Mouse (Mus musculus) heart, embryonic 11.5 days (tissue): ENCODE measurements at regions not wholly inside any gene's neighbourhood (a gene's known extent, or its start where the extent isn't known, plus 50 kb on each side); places are given as distances from the start of the nearest gene placed in this dataset.

Source experiments
- ATAC-seq: fragments of 200-750 bp; cut with Nextera tagmentation; replicated peaks from 2 replicates; pipeline ENCODE4 v1.8.0; 2017; ENCODE audit warnings: moderate library complexity; ENCODE audit not compliant: insufficient number of reproducible peaks, low FRiP score, low TSS enrichment
- H3K27ac ChIP-seq: fragments of 300-500 bp; sonication (generic); 2 replicates; pipeline ENCODE4 v1.5.1; 2014; ENCODE audit warnings: mild to moderate bottlenecking, low read depth, low read length
- H3K27me3 ChIP-seq: fragments of 300-500 bp; sonication (generic); 2 replicates; pipeline ENCODE4 v1.6.1; 2014; ENCODE audit warnings: mild to moderate bottlenecking, low read length, mixed read lengths; ENCODE audit not compliant: control insufficient read depth, insufficient read depth
- H3K36me3 ChIP-seq: fragments of 300-500 bp; sonication (generic); 2 replicates; pipeline ENCODE4 v1.6.1; 2014; ENCODE audit warnings: mild to moderate bottlenecking, low read length, moderate library complexity, mixed read lengths; ENCODE audit not compliant: control insufficient read depth, insufficient read depth
- H3K4me1 ChIP-seq: fragments of 300-500 bp; sonication (generic); 2 replicates; pipeline ENCODE4 v1.6.1; 2014; ENCODE audit warnings: low read length; ENCODE audit not compliant: control insufficient read depth, insufficient read depth
- H3K4me2 ChIP-seq: fragments of 300-500 bp; sonication (generic); 2 replicates; pipeline ENCODE4 v1.6.1; 2014; ENCODE audit warnings: mild to moderate bottlenecking, moderate library complexity
- H3K4me3 ChIP-seq: fragments of 300-500 bp; sonication (generic); 2 replicates; pipeline ENCODE4 v1.5.1; 2014; ENCODE audit warnings: low read depth, low read length
- H3K9ac ChIP-seq: fragments of 300-500 bp; sonication (generic); 2 replicates; pipeline ENCODE4 v1.6.1; 2014; ENCODE audit warnings: mild to moderate bottlenecking, low read depth, low read length, moderate library complexity
- H3K9me3 ChIP-seq: fragments of 300-500 bp; sonication (generic); replicated peaks from 2 replicates; pipeline ENCODE4 v1.6.1; 2016; ENCODE audit warnings: low read length; ENCODE audit not compliant: control insufficient read depth
- WGBS: fragments of 180-500 bp; shearing (Covaris S2); extraction: QIAGEN DNeasy Blood & Tissue Kit; methylation state at CpG from one replicate; pipeline ENCODE4 v1.1.7; 2014; ENCODE audit not compliant: insufficient replicate concordance; 5-methylcytosine and 5-hydroxymethylcytosine counted together

DNA sequence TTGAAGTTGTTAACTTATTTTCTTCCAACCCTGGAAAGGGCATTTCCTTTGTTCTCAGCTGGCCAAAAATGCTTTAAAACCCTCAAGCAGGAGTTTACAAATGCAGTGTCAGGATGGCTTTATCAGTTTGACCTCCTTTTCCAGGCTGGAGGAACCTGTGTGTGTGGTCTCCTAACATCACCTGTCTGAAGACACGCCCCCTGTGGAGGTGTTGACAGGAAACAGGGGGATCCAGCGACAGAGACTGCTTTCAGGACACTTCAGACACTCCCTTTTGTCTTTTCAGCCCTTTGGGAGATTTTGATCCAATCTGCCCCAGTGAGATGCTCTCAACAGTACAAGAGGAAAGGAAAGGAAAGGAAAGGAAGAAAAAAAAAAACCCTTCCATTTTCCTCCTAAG, 202.5 kb upstream of the Jade1 start:
- 16% methylated on average over 2 of the region's 2 CpGs for WGBS
- H3K4me3 ChIP-seq, result no peak overlapping the region
- no peaks in the 10 kb centered on the region for H3K36me3 ChIP-seq
- H3K27ac ChIP-seq, result no peak overlapping the region
- no peak overlapping the region for H3K4me2 ChIP-seq
- no peaks in the 10 kb centered on the region for H3K9me3 ChIP-seq
- no peaks in the 10 kb centered on the region; the same call in 1 of the 2 replicates for H3K4me1 ChIP-seq
- H3K27me3 ChIP-seq, result no peaks in the 10 kb centered on the region
- no peak for ATAC-seq
- H3K9ac ChIP-seq, result no peak overlapping the region

DNA sequence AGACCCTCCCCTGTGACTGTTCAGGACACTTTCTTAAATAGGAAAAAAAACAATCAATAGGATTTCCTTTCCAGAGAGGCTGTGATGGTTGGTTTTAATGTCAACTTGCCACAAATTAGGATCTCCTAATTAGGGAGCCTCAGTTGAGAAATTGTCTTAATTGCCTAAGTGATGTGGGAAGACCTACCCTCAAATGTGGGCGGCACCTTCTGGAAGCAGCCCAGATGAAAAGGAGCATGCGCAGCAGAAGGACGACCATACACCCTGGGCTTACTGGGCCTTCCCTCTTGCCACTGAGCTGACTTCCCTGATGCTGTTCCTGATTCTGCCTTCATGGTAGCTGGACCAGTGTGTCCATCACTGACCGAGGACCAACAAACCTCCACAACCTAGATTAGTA, 203.7 kb upstream of the Jade1 start:
- Histone ChIP-seq H3K27ac (no peak overlapping the region), H3K9ac (no peak overlapping the region), H3K4me3 (no peak overlapping the region), H3K9me3 (no peaks in the 10 kb centered on the region), H3K27me3 (no peaks in the 10 kb centered on the region), H3K4me1 (no peaks in the 10 kb centered on the region; the same call in 1 of the 2 replicates), H3K36me3 (no peaks in the 10 kb centered on the region), H3K4me2 (no peak overlapping the region)
- no peak for ATAC-seq
- 81% methylated on average over 4 of the region's 4 CpGs for WGBS

DNA sequence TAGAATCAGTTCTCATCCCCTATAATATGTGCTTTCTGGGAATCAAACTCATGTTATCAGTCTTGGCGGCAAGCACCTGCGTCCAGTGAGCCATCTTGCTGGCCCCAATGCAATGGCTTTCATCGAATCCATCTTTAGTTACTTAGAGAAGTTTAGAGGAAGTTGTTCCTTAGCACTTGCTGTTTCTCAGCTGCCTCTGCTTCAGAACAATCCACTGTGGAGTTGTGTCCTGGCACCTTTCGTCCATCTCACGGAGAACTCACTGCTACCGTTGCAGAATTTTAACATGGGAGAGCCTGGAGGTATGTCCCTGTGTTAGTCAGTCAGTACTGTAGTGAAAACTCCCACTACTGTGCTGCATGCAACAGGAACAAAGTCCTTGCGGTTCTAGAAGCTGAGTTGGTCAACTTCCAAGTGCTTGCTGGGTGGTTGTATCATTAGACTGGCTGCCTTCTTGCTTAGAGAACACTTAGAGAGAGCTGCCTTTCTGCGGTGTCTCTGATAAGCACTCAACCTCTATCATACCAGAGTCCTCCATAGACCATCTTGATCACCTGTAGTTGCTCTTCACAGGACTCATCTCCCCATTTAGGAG, 204.3 kb upstream of the Jade1 start:
- Histone ChIP-seq H3K9me3 (no peaks in the 10 kb centered on the region), H3K27me3 (no peaks in the 10 kb centered on the region), H3K4me2 (no peak overlapping the region), H3K9ac (no peak overlapping the region), H3K27ac (no peak overlapping the region), H3K36me3 (no peaks in the 10 kb centered on the region), H3K4me1 (no peaks in the 10 kb centered on the region; the same call in 1 of the 2 replicates), H3K4me3 (no peak overlapping the region)
- ATAC-seq, result no peak
- 86% methylated on average over 8 of the region's 8 CpGs for WGBS

DNA sequence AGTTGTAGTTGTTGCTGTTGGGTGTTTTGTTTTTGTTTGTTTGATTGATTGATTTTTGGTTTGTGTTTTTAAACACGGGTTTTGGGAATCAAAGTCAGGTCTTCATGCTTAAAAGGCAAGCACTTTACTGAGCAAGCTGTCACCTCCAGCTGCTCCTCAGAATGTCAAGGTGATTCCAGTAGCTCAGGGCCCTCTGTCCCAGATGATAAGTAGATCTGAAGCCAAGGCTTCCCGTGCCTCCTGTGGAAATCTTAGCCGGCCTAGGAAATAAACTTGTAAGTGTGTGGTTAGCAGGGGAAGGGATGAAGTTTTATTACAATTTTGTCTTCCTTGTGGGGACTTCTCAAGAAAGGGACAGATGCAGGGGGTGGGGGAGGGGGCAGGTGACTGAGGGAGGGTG, 205.2 kb upstream of the Jade1 start:
- ATAC-seq, result no peak
- no peak overlapping the region for H3K27ac ChIP-seq
- H3K9me3 ChIP-seq, result no peaks in the 10 kb centered on the region
- no peaks in the 10 kb centered on the region for H3K27me3 ChIP-seq
- no peaks in the 10 kb centered on the region; the same call in 1 of the 2 replicates for H3K4me1 ChIP-seq
- WGBS, result 61% methylated on average over 3 of the region's 3 CpGs
- H3K4me3 ChIP-seq, result no peak overlapping the region
- no peak overlapping the region for H3K9ac ChIP-seq
- H3K36me3 ChIP-seq, result no peaks in the 10 kb centered on the region
- no peak overlapping the region for H3K4me2 ChIP-seq

DNA sequence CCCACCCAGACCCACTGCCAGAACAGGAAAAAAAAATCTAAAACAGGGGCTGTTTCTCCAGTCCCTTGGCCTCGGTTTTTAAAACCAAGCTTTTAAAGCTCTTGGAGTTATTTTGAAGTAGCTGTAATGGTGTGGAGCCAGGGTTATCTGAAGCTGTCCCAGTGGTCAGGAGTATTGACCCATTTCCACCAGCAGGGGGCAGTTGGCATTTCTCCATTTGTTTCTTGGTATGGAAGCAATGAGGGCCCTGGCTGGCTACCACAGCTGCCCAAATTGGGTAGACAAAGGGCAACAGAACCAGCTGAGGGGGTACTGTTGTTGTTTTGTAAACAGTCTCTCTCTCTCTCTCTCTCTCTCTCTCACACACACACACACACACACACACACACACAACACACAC, 206.7 kb upstream of the Jade1 start:
- 50% methylated on average over 1 of the region's 1 CpGs for WGBS
- Histone ChIP-seq H3K9me3 (no peaks in the 10 kb centered on the region), H3K9ac (no peak overlapping the region), H3K4me1 (no peaks in the 10 kb centered on the region; the same call in 1 of the 2 replicates), H3K27ac (no peak overlapping the region), H3K4me3 (no peak overlapping the region), H3K27me3 (no peaks in the 10 kb centered on the region), H3K4me2 (no peak overlapping the region), H3K36me3 (no peaks in the 10 kb centered on the region)
- ATAC-seq, result no peak

DNA sequence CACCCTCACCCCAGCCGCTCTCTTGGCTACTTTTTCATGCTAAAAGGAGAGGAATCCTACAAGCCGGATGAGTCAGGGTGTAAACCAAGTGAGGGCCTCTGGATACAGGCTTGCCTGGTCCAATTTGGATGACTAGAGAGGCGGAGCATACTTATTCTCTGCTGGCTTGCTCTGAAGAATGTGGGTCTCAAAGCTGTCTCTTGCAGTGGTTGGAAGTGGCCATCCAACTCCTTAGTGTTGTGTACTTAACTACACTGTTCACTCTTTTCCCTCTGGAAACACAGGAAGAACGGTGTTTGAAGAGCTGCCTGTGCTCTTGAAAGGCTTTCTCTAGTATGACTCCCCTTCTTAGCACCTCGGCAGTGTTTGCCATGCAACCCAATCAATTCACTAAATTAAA, 208.7 kb upstream of the Jade1 start:
- no peak overlapping the region for H3K4me3 ChIP-seq
- H3K4me1 ChIP-seq, result no peaks in the 10 kb centered on the region
- 67% methylated on average over 5 of the region's 5 CpGs for WGBS
- no peaks in the 10 kb centered on the region for H3K27me3 ChIP-seq
- no peak overlapping the region for H3K4me2 ChIP-seq
- H3K27ac ChIP-seq, result no peak overlapping the region
- ATAC-seq, result no peak
- no peaks in the 10 kb centered on the region for H3K9me3 ChIP-seq
- H3K9ac ChIP-seq, result no peak overlapping the region
- H3K36me3 ChIP-seq, result no peaks in the 10 kb centered on the region

DNA sequence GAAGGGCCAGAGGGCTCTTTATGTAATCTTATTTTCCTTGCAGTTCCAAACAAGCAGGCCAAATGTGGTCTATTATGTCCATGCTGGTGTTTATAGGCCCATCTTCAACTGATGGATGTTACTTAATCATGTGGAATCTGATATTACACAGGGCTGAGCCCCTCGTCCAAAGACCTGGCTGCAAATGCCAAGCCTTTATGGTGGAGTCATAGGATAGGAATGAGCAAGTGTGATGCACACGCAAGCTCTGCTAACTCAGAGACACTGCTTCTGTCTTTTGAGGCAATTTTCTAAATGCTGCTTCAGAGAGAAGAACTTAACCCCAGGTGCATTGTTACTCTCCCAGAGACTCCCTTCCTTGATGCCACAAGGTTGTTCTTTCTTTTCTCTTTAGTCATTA, 212.1 kb upstream of the Jade1 start:
- H3K27ac ChIP-seq, result no peak overlapping the region
- H3K4me1 ChIP-seq, result no peaks in the 10 kb centered on the region
- no peak overlapping the region for H3K4me3 ChIP-seq
- no peak for ATAC-seq
- no peaks in the 10 kb centered on the region for H3K27me3 ChIP-seq
- H3K9me3 ChIP-seq, result no peaks in the 10 kb centered on the region
- no peak overlapping the region for H3K9ac ChIP-seq
- H3K36me3 ChIP-seq, result no peaks in the 10 kb centered on the region
- 80% methylated on average over 2 of the region's 2 CpGs for WGBS
- no peak overlapping the region for H3K4me2 ChIP-seq

DNA sequence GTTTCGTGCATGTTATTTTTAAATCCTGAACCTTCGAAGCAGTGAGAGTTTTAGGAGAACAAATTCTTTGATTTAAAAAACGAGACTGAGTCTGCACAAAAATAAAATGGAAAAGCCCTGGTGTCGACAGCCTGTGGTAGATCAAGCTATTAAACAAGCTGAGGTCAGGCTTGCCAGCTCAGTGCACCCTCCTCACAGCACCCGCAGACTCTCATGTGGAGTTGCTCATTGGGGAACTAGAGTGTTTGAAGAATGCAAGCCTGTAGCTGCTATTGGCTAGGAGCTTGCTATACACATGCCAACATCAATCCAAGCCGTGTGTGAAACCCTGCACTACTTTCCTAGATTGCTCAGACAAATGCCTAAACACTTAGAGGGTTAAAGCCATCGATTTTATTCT, 223.1 kb upstream of the Jade1 start:
- Histone ChIP-seq H3K4me3 (no peak overlapping the region), H3K4me1 (no peaks in the 10 kb centered on the region), H3K27me3 (no peaks in the 10 kb centered on the region), H3K9me3 (0 out of 2 replicates have a peak, but pooled peaks cover 2% of the 10 kb centered on the region), H3K4me2 (no peak overlapping the region), H3K27ac (no peak overlapping the region), H3K36me3 (no peaks in the 10 kb centered on the region), H3K9ac (no peak overlapping the region)
- WGBS, result 61% methylated on average over 7 of the region's 7 CpGs
- no peak for ATAC-seq

DNA sequence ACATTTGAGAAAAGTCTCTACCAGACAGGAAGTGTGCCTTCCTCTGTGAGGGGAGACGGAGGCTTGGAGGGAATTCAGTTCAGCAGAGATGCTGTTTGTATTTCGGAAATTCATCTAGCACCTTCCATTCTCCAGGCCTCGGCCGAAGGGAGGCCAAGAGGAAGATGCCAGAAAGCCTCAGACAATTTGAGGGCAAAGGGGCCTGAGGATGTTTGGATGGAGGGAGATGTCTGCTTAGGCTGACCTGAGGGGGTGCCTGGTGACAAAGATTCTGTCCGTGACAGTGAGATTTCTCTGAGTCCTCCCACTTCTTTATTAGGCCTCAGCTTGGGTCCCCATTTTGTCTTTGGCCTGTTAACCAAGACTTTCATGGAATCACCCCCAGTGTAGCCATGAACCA, 225.2 kb upstream of the Jade1 start:
- 61% methylated on average over 5 of the region's 5 CpGs for WGBS
- ATAC-seq, result no peak

More for the DNA sequence above, 225.2 kb upstream of the Jade1 start:
- H3K9me3 ChIP-seq, result 0 out of 2 replicates have a peak, but pooled peaks cover 2% of the 10 kb centered on the region
- H3K4me2 ChIP-seq, result no peak overlapping the region
- no peaks in the 10 kb centered on the region for H3K27me3 ChIP-seq
- H3K27ac ChIP-seq, result no peak overlapping the region
- H3K4me3 ChIP-seq, result no peak overlapping the region
- no peaks in the 10 kb centered on the region for H3K36me3 ChIP-seq
- no peaks in the 10 kb centered on the region for H3K4me1 ChIP-seq
- H3K9ac ChIP-seq, result no peak overlapping the region
